Mouse (Mus musculus) cerebellum, postnatal 14 days (tissue): ENCODE data around the gene Tagln.
A peak's percentile ranks its signal among the peaks of the same experiment; 100 is the strongest.

Source experiments
- DNase-seq, 2 experiments: peaks; one replicate each; pipeline ENCODE4 v3.0.0; 2021; ENCODE audit warnings: mixed read lengths in 2 of 2

Tagln gene

DNA sequence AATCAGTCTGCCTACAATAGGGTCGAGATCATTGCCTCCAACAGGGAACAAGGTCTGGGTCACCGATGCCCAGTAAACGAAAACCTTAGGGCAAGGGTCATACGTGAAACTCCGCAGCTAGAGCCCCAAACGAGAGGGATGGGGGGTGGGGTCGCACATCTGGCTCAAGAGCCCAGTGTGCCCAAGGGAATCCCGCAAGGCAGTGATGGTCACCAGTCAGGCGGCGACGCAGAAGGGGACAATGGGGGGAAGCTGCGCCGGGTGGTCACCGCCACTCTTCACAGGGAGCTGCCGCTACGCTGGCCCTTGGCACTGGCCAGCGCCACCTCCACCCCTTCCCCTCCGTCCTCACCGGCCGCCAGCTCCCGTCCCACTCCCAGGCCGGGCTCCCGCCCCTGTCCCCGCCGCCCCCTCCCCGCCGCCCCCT lies 30.0 kb downstream of the Tagln start:
- DNase-seq: peak in 1 of 2 experiments; percentile 54

DNA sequence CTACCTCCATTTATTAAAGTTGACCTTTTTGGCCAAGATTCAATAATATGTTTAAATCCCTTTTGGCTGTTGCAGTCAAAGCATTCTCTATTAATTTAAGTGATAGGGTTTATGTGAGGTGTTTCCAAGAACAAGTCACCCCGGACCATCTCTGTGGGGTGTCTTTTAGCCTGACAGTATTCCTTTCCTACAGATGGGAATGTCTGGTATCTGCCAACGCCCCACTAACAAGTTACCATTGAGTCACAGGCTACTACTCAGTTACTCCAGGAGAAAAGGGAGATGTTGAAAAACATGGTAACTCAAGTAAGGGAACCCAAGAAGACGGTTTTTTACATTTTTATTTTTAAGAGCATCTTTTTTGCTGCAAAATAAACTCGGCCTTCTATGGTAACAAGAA lies 30.7 kb downstream of the Tagln start:
- no peak for DNase-seq

DNA sequence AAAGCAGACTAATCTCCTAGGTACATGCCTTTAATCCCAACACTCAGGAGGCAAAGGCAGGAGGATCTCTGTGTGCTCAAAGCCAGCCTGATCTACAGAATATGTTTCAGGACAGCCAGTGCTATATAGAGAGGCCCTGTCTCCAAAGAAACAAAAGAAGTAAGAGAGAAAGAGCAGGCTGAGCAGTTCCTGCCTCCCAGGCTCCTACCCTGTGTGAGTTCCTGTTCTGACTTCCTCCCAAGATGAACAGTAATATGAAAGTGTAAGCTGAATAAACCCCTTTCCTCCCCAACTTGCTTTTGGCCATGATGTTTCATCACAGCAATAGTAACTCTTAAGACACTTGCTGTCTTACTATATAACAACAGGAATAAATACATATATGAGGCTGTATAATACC lies 42.2 kb downstream of the Tagln start:
- no peak for DNase-seq
